Mouse (Mus musculus) adrenal gland, postnatal 14 days (tissue): ENCODE data around the gene Olfr213. TPM values are rescaled to one million over a fixed set of nuclear protein-coding genes. Genes with fewer than 3 reads are reported as not detected.
"Not testable (repeated sequence)": the region's sequence is repeated elsewhere in the genome, so short reads cannot be mapped to it uniquely, and the experiment has no call there.

ENCODE experiments used
- DNase-seq: peaks from one replicate; pipeline ENCODE4 v3.0.0; 2021; ENCODE audit warnings: mixed read lengths
- long read RNA-seq, 2 experiments: library from polyadenylated mRNA; stranded (forward); transcript quantifications; one replicate each; pipeline ENCODE4 v2.0.0; 2021
- total RNA-seq: library from RNA; stranded (reverse); gene quantifications from 2 replicates; pipeline ENCODE4 v1.2.3, GENCODE M21; 2021

Gene Olfr213
- total RNA-seq, result not detected in 2 replicates
- long read RNA-seq, experiment 1, result 0 reads
- long read RNA-seq, experiment 2, result 0 reads

- DNase-seq, result no peak
Observed at GRCm38 (mm10) chr6:116538156-116538555, at the start of gene Olfr213. Olfr213 (plus strand) TSS chr6:116538456.

- DNase-seq, result no peak
Observed at GRCm38 (mm10) chr6:116488791-116489190, 49.5 kb upstream of the Olfr213 start, which contains the start of gene Olfr211. Olfr211 (plus strand) TSS chr6:116489091.

GRCm38 (mm10) chr6:116493742-116494141 is 44.5 kb upstream of the Olfr213 start:
- no peak for DNase-seq

- DNase-seq, result no peak
Observed at GRCm38 (mm10) chr6:116495960-116496359, 42.3 kb upstream of the Olfr213 start.

GRCm38 (mm10) chr6:116506302-116507003 is 31.8 kb upstream of the Olfr213 start, which contains the start of gene Olfr212:
Olfr212 (plus strand) TSS chr6:116506516.
- not testable (repeated sequence) for DNase-seq

GRCm38 (mm10) chr6:116514832-116515231 is 23.4 kb upstream of the Olfr213 start:
- DNase-seq, result no peak

- no peak for DNase-seq
Observed at GRCm38 (mm10) chr6:116542500-116542899, 4.2 kb downstream of the Olfr213 start.

GRCm38 (mm10) chr6:116550841-116551240 is 12.6 kb downstream of the Olfr213 start, which contains the start of gene Gm5580:
Gm5580 (plus strand) TSS chr6:116551141.
- not testable (repeated sequence) for DNase-seq

GRCm38 (mm10) chr6:116553935-116554334 is 15.7 kb downstream of the Olfr213 start, which contains the start of gene Olfr214:
Olfr214 (plus strand) TSS chr6:116554235.
- DNase-seq, result no peak

GRCm38 (mm10) chr6:116554952-116555351 is 16.7 kb downstream of the Olfr213 start:
- DNase-seq, result no peak

GRCm38 (mm10) chr6:116569834-116570233 is 31.6 kb downstream of the Olfr213 start:
- DNase-seq, result peak; percentile 26

- DNase-seq, result no peak
Observed at GRCm38 (mm10) chr6:116584095-116584494, 45.8 kb downstream of the Olfr213 start, which contains the start of gene Olfr215. Olfr215 (minus strand) TSS chr6:116584195.

Other genes with a start within 250 kb of the Olfr213 start
- 53.9 and 58.5 TPM in 2 replicates for gene March8, start 200.4 kb upstream of the Olfr213 start, total RNA-seq
- gene Alox5, start 77.3 kb upstream of the Olfr213 start, total RNA-seq, result 1.5 and 2.7 TPM in 2 replicates
- gene Olfr211, start 49.4 kb upstream of the Olfr213 start, total RNA-seq, result not detected in 2 replicates
- gene Olfr212, start 31.9 kb upstream of the Olfr213 start, total RNA-seq, result not detected in 2 replicates
- gene Gm5580, start 12.7 kb downstream of the Olfr213 start, total RNA-seq, result 2.7 and 4.7 TPM in 2 replicates
- gene Olfr214, start 15.8 kb downstream of the Olfr213 start, total RNA-seq, result not detected in 2 replicates
- gene Olfr215, start 45.7 kb downstream of the Olfr213 start, total RNA-seq, result not detected in 2 replicates
- 23.9 and 26.2 TPM in 2 replicates for gene Zfp422, start 90.5 kb downstream of the Olfr213 start, total RNA-seq
- 67.4 and 88.3 TPM in 2 replicates for gene Depp1, start 112.2 kb downstream of the Olfr213 start, total RNA-seq
- gene Rassf4, start 135.5 kb downstream of the Olfr213 start, total RNA-seq, result 5.7 and 11.8 TPM in 2 replicates
- 0.04 and 0.08 TPM in 2 replicates for gene Tmem72, start 178.5 kb downstream of the Olfr213 start, total RNA-seq